In genomic region chr5:30647396-30647795, GRCm38 (mm10) we compare ENCODE assay signal across 8 mouse cellular contexts. TPM values are rescaled to one million over a fixed set of nuclear protein-coding genes. Genes with fewer than 3 reads are reported as not detected.
DNase-seq lines count a peak whose midpoint lies in the region; ATAC-seq and TF ChIP-seq lines count a peak whose summit lies in the region.

No protein-coding gene starts in this region.

- H3K4me3 ChIP-seq in layer of hippocampus, adult 2 months = peak overlapping the region; percentile 82
- H3K4me3 ChIP-seq in brown adipose tissue, adult 24 weeks (ENCODE audit: insufficient read depth, low read depth, low read length) = peak overlapping the region; percentile 100
- peak overlapping the region; percentile 78 for H3K4me3 ChIP-seq in hindbrain, embryonic 16.5 days (ENCODE audit: low read length)
- H3K4me3 ChIP-seq in myocyte = peak overlapping the region; percentile 86

- no peak for ATAC-seq in hindbrain, embryonic 16.5 days

- TF ChIP-seq POLR2A in myocyte (IDR thresholded peaks at IDR 0.05; ENCODE audit: insufficient read length, low read depth) = no peak

- peak overlapping the region; percentile 87 for H3K4me2 ChIP-seq in hindbrain, embryonic 16.5 days (ENCODE audit: low read length)
- peak overlapping the region; percentile 93 for H3K4me2 ChIP-seq in myocyte (ENCODE audit: low read depth)

- H3K9me3 ChIP-seq in hindbrain, embryonic 16.5 days (ENCODE audit: control insufficient read depth, low read length) = no peaks in the 10 kb centered on the region

- peaks cover 8% of the 10 kb centered on the region for H3K4me1 ChIP-seq in brown adipose tissue, adult 24 weeks (ENCODE audit: control insufficient read depth, insufficient read depth, insufficient read length, low read length)
- peaks cover 13% of the 10 kb centered on the region for H3K4me1 ChIP-seq in hindbrain, embryonic 16.5 days (ENCODE audit: control insufficient read depth, insufficient read depth, low read depth, low read length)

- no peak for DNase-seq in layer of hippocampus, adult 2 months (ENCODE audit: low spot score in 2 of 2)
- no peak for DNase-seq in layer of hippocampus, adult 8-10 months (ENCODE audit: low spot score in 2 of 2)
- no peak for DNase-seq in layer of hippocampus, adult 18-20 months (ENCODE audit: low spot score in 2 of 2)
- DNase-seq in left cerebral cortex, postnatal 10 days (ENCODE audit: extremely low spot score in 1 of 2, low spot score in 2 of 2) = no peak
- no peak for DNase-seq in ovary, postnatal 10 days (ENCODE audit: low spot score)

- peak overlapping the region; percentile 94 for H3K27ac ChIP-seq in layer of hippocampus, adult 2 months
- peak overlapping the region; percentile 76 for H3K27ac ChIP-seq in brown adipose tissue, adult 24 weeks (replicated peaks; ENCODE audit: low read depth, low read length)
- peak overlapping the region; percentile 79 for H3K27ac ChIP-seq in hindbrain, embryonic 16.5 days (ENCODE audit: low read depth, low read length)

- H3K79me2 ChIP-seq in myocyte (ENCODE audit: control insufficient read depth, insufficient read depth) = peaks cover 17% of the 10 kb centered on the region

- TF ChIP-seq CTCF in layer of hippocampus, adult 2 months (conservative IDR thresholded peaks at IDR 0.05) = no peak

- no peaks in the 10 kb centered on the region for H3K36me3 ChIP-seq in hindbrain, embryonic 16.5 days (ENCODE audit: control insufficient read depth, insufficient read depth, low read length)
- no peaks in the 10 kb centered on the region for H3K36me3 ChIP-seq in myocyte (ENCODE audit: control insufficient read depth, insufficient read depth)

- WGBS in hindbrain, embryonic 16.5 days = 10% methylated on average over 9 of the region's 9 CpGs

- H3K27me3 ChIP-seq in hindbrain, embryonic 16.5 days (replicated peaks; ENCODE audit: control insufficient read depth, insufficient read depth, low read length) = no peaks in the 10 kb centered on the region
- H3K27me3 ChIP-seq in myocyte (ENCODE audit: control insufficient read depth, insufficient read depth, insufficient read length) = no peaks in the 10 kb centered on the region

- H3ac ChIP-seq in myocyte (ENCODE audit: control insufficient read depth, insufficient read length) = peak overlapping the region; percentile 63

- intact Hi-C loops in left cerebral cortex, postnatal 10 days (cut with DNase I) = no loop called here

- H3K9ac ChIP-seq in hindbrain, embryonic 16.5 days (ENCODE audit: low read depth, low read length) = peak overlapping the region; percentile 79

TF ChIP-seq in myocyte, 11 proteins besides CTCF, POLR2A, EP300 and RAD21:
- TF ChIP-seq REST (IDR thresholded peaks at IDR 0.05; ENCODE audit: insufficient read depth, insufficient read length) (no peak), MAX (IDR thresholded peaks at IDR 0.05; ENCODE audit: low read depth) (no peak), MYOD1 (IDR thresholded peaks at IDR 0.05; ENCODE audit: control insufficient read depth in 1 of 3, insufficient read length in 2 of 3, low read depth in 2 of 3) (no peak), E2F4 (IDR thresholded peaks at IDR 0.05; ENCODE audit: insufficient read depth) (no peak), CEBPB (IDR thresholded peaks at IDR 0.05; ENCODE audit: insufficient read depth, poor library complexity, severe bottlenecking) (no peak), TCF12 (IDR thresholded peaks at IDR 0.05; ENCODE audit: insufficient read depth, poor library complexity, severe bottlenecking) (no peak), USF1 (IDR thresholded peaks at IDR 0.05; ENCODE audit: low read depth) (no peak), SRF (IDR thresholded peaks at IDR 0.05; ENCODE audit: control insufficient read depth, insufficient read length, low read depth) (no peak), MYOG (IDR thresholded peaks at IDR 0.05; ENCODE audit: control insufficient read depth in 1 of 3, insufficient read depth in 1 of 3, insufficient read length in 2 of 3, low read depth in 2 of 3) (no peak), POLR2AphosphoS2 (IDR thresholded peaks at IDR 0.05; ENCODE audit: insufficient read length, low read depth) (no peak), TCF3 (IDR thresholded peaks at IDR 0.05; ENCODE audit: insufficient read length, low read depth) (no peak)

RNA-seq across cellular contexts. Expression of gene Slc35f6, which starts 0.3 kb away (rescaled TPM):
- total RNA-seq in layer of hippocampus, adult 2 months (2021) = 10 to 100 TPM; 39.2 to 39.9 TPM
- 10 to 100 TPM; 37.4 to 40.7 (median 38.7) TPM for total RNA-seq in layer of hippocampus, adult 8-10 months (2022)
- 20.9 and 21.8 TPM in 2 replicates for polyA plus RNA-seq in brown adipose tissue, adult 24 weeks (2012; ENCODE audit: insufficient read depth, insufficient read length, missing spikeins)
- 33.6 and 35.4 TPM in 2 replicates for polyA plus RNA-seq in hindbrain, embryonic 16.5 days (2015; fragmentation: Nextera tagmentation; extraction: Ambion mirVana)
- 33.1 TPM for polyA plus RNA-seq in myocyte (2012; fragmentation: generic; extraction: Trizol)
- 10 to 100 TPM; 36.2 to 40.6 TPM for total RNA-seq in layer of hippocampus, adult 18-20 months (2021)
- 10 to 100 TPM; 27.3 to 29.3 TPM for total RNA-seq in left cerebral cortex, postnatal 10 days (2021)

RNA-seq across cellular contexts. Expression of gene Cenpa, which starts 19.2 kb away (rescaled TPM):
- total RNA-seq in layer of hippocampus, adult 2 months (2021) = 1 to 10 TPM; 3.7 to 7.1 TPM
- 1 to 10 TPM; 2.3 to 5.2 (median 3.4) TPM for total RNA-seq in layer of hippocampus, adult 8-10 months (2022)
- polyA plus RNA-seq in brown adipose tissue, adult 24 weeks (2012; ENCODE audit: insufficient read depth, insufficient read length, missing spikeins) = 4.2 and 13.7 TPM in 2 replicates
- polyA plus RNA-seq in hindbrain, embryonic 16.5 days (2015; fragmentation: Nextera tagmentation; extraction: Ambion mirVana) = 42.7 and 54.7 TPM in 2 replicates
- polyA plus RNA-seq in myocyte (2012; fragmentation: generic; extraction: Trizol) = 65.3 TPM
- total RNA-seq in layer of hippocampus, adult 18-20 months (2021) = 1 to 10 TPM; 3.5 to 4.6 TPM
- total RNA-seq in left cerebral cortex, postnatal 10 days (2021) = 1 to 10 TPM; 6.1 to 7.6 TPM

RNA-seq across cellular contexts. Expression of gene Kcnk3, which starts 59.4 kb away (rescaled TPM):
- 10 to 100 TPM in 1 of 2 experiments, 1 to 10 TPM in 1; 9.7 to 11.3 TPM for total RNA-seq in layer of hippocampus, adult 2 months (2021)
- 10 to 100 TPM; 10.3 to 13.1 (median 10.7) TPM for total RNA-seq in layer of hippocampus, adult 8-10 months (2022)
- 118 and 132 TPM in 2 replicates for polyA plus RNA-seq in brown adipose tissue, adult 24 weeks (2012; ENCODE audit: insufficient read depth, insufficient read length, missing spikeins)
- 8.0 and 10.6 TPM in 2 replicates for polyA plus RNA-seq in hindbrain, embryonic 16.5 days (2015; fragmentation: Nextera tagmentation; extraction: Ambion mirVana)
- 0.11 TPM for polyA plus RNA-seq in myocyte (2012; fragmentation: generic; extraction: Trizol)
- 10 to 100 TPM; 11.2 to 12.9 TPM for total RNA-seq in layer of hippocampus, adult 18-20 months (2021)
- 10 to 100 TPM; 14.0 to 14.4 TPM for total RNA-seq in left cerebral cortex, postnatal 10 days (2021)
